Mouse (Mus musculus) forebrain, embryonic 12.5 days (tissue): ENCODE data around the gene Wdfy3. TPM values are rescaled to one million over a fixed set of nuclear protein-coding genes. Genes with fewer than 3 reads are reported as not detected.

Source experiments
- ATAC-seq: fragments of 200-750 bp; cut with Nextera tagmentation; 2 replicates; pipeline ENCODE4 v1.8.0; 2017; ENCODE audit warnings: moderate TSS enrichment; ENCODE audit not compliant: low FRiP score
- H3K27ac ChIP-seq: fragments of 300-500 bp; sonication (generic); 2 replicates; pipeline ENCODE4 v1.5.1; 2016; ENCODE audit warnings: mild to moderate bottlenecking
- H3K27me3 ChIP-seq: fragments of 300-500 bp; sonication (generic); 2 replicates; pipeline ENCODE4 v1.6.1; 2016; ENCODE audit warnings: mild to moderate bottlenecking
- H3K36me3 ChIP-seq: fragments of 300-500 bp; sonication (generic); replicated peaks from 2 replicates; pipeline ENCODE4 v1.6.1; 2016; ENCODE audit warnings: mild to moderate bottlenecking
- H3K4me1 ChIP-seq: fragments of 300-500 bp; sonication (generic); 2 replicates; pipeline ENCODE4 v1.6.1; 2016
- H3K4me2 ChIP-seq: fragments of 300-500 bp; sonication (generic); 2 replicates; pipeline ENCODE4 v1.6.1; 2016; ENCODE audit warnings: mild to moderate bottlenecking, moderate library complexity
- H3K4me3 ChIP-seq: fragments of 300-500 bp; sonication (generic); replicated peaks from 2 replicates; pipeline ENCODE4 v1.5.1; 2016; ENCODE audit warnings: mild to moderate bottlenecking
- H3K9ac ChIP-seq: fragments of 300-500 bp; sonication (generic); 2 replicates; pipeline ENCODE4 v1.6.1; 2016; ENCODE audit warnings: mild to moderate bottlenecking
- H3K9me3 ChIP-seq: fragments of 300-500 bp; sonication (generic); 2 replicates; pipeline ENCODE4 v1.6.1; 2016
- WGBS: fragments of 180-500 bp; shearing (Covaris S2); methylation state at CpG from one replicate; pipeline ENCODE4 v1.1.7; 2016; 5-methylcytosine and 5-hydroxymethylcytosine counted together
- polyA plus RNA-seq: library from polyadenylated mRNA; unstranded; fragments of >200 nt; fragmentation: Nextera tagmentation; extraction: Ambion mirVana; gene quantifications from 2 replicates; pipeline ENCODE4 v1.2.1, GENCODE M21; 2016

Gene Wdfy3
- polyA plus RNA-seq, 1 experiment from 2014 or later: 29.7 TPM

- no peaks in the 10 kb centered on the region for H3K4me1 ChIP-seq
Measured at GRCm38 (mm10) chr5:102014235-102014634, 55.5 kb downstream of the Wdfy3 start.

GRCm38 (mm10) chr5:102013781-102014180 lies 55.9 kb downstream of the Wdfy3 start:
- H3K4me3 ChIP-seq: no peak overlapping the region
- no peaks in the 10 kb centered on the region for H3K4me1 ChIP-seq
- H3K36me3 ChIP-seq: peaks cover 25% of the 10 kb centered on the region
- no peaks in the 10 kb centered on the region for H3K27me3 ChIP-seq
- H3K9ac ChIP-seq: no peak overlapping the region
- 89% methylated on average over 7 of the region's 7 CpGs for WGBS
- H3K9me3 ChIP-seq: no peaks in the 10 kb centered on the region
- H3K27ac ChIP-seq: no peak overlapping the region
- no peak for ATAC-seq
- H3K4me2 ChIP-seq: no peak overlapping the region

More at GRCm38 (mm10) chr5:102014235-102014634, 55.5 kb downstream of the Wdfy3 start:
- Histone ChIP-seq H3K27ac (no peak overlapping the region), H3K36me3 (peaks cover 25% of the 10 kb centered on the region), H3K9me3 (no peaks in the 10 kb centered on the region), H3K27me3 (no peaks in the 10 kb centered on the region), H3K9ac (no peak overlapping the region), H3K4me3 (no peak overlapping the region), H3K4me2 (no peak overlapping the region)
- peak; percentile 53; the same call in 1 of the 2 replicates for ATAC-seq
- 68% methylated on average over 8 of the region's 8 CpGs for WGBS

DNA sequence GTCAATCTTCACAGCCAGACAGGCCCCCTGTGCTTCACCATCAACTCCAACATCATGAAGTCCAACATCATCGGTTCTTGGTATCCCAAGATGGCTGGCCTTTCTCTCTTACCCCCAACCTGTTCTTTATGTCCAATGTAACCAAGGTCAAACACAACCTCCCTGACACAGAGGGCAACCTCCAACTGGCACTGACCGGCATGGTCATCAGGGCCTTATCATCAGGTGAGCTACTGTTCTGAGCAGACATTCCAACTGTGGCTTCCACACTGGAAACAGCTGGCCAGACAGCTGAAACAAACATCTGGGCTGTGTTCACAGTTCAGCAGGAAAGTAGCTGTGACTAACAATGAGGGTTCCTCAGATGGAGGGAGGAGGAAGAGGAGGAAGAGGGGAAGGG lies 58.8 kb downstream of the Wdfy3 start:
- WGBS: 98% methylated on average over 2 of the region's 2 CpGs
- no peak overlapping the region for H3K27ac ChIP-seq

DNA sequence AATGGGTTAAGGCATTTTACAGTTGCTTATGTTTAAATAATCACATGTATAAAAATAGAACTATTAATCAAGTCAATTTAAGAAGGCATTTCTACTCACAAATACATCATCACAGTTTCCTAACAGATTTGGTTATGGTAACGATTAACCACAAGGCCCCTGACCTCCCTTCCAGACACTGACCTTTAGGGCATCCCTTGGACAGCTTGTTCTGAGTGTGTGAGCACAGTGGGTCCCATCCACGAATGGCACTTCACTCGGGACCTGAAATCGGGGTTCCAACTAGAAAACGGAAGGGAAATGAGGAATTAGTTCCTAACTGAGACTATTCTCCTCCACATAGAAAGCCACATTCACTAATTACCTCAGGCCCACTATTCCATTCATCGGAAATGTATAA lies 60.1 kb downstream of the Wdfy3 start:
- peaks cover 27% of the 10 kb centered on the region; the same call in 1 of the 2 replicates for H3K36me3 ChIP-seq
- no peak overlapping the region for H3K9ac ChIP-seq
- H3K4me2 ChIP-seq: no peak overlapping the region
- H3K27ac ChIP-seq: no peak overlapping the region
- H3K27me3 ChIP-seq: no peaks in the 10 kb centered on the region
- 87% methylated on average over 6 of the region's 6 CpGs for WGBS
- no peak for ATAC-seq
- H3K9me3 ChIP-seq: no peaks in the 10 kb centered on the region
- no peak overlapping the region for H3K4me3 ChIP-seq
- no peaks in the 10 kb centered on the region for H3K4me1 ChIP-seq

More for the DNA sequence above, 58.8 kb downstream of the Wdfy3 start:
- Histone ChIP-seq H3K9ac (no peak overlapping the region), H3K9me3 (no peaks in the 10 kb centered on the region), H3K4me3 (no peak overlapping the region), H3K36me3 (peaks cover 36% of the 10 kb centered on the region), H3K4me2 (no peak overlapping the region), H3K4me1 (no peaks in the 10 kb centered on the region), H3K27me3 (no peaks in the 10 kb centered on the region)
- ATAC-seq: no peak

GRCm38 (mm10) chr5:102008712-102009111 lies 61.0 kb downstream of the Wdfy3 start:
- Histone ChIP-seq H3K9ac (no peak overlapping the region), H3K9me3 (no peaks in the 10 kb centered on the region), H3K4me3 (no peak overlapping the region), H3K4me2 (no peak overlapping the region), H3K36me3 (peaks cover 21% of the 10 kb centered on the region; the same call in 1 of the 2 replicates), H3K27ac (no peak overlapping the region), H3K4me1 (no peaks in the 10 kb centered on the region), H3K27me3 (no peaks in the 10 kb centered on the region)
- WGBS: 84% methylated on average over 7 of the region's 7 CpGs
- ATAC-seq: no peak

DNA sequence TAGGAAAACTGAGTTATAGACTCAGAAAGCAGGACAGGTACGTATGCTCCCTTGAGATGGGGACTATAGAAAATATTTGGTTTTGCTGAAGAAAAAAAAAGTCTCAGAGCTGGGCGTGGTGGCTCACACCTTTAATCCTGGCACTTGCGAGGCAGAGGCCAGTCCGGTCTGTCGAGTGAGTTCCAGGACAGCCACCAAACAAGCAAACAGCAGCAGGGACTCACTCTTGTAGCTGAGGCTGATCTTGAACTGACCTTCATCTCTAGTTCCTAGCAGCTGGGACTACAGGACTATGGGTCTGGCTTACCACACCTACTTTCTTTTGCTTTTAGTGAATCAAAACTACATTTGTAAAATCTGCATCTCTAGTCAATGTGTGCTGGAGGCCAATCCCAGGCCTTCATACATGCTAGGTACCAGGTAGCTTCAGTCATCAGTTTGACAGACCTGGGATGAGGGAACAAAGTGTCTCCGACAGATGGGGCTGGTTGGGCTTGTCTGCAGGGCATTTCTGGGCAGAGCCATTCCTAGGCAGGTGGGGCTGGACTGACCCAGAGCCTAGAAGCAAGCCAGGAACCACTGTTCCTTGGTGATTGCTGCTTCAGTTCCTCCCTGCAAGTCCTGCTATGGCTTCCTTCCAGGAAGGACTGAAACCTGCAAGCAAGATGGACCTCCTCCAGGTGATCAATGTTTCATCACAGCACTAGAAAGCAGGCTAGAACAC lies 63.3 kb downstream of the Wdfy3 start:
- no peak overlapping the region for H3K27ac ChIP-seq
- ATAC-seq: no peak
- H3K27me3 ChIP-seq: no peaks in the 10 kb centered on the region
- H3K9me3 ChIP-seq: no peaks in the 10 kb centered on the region
- 89% methylated on average over 6 of the region's 6 CpGs for WGBS
- H3K36me3 ChIP-seq: peaks cover 19% of the 10 kb centered on the region; the same call in 1 of the 2 replicates
- H3K4me1 ChIP-seq: 0 out of 2 replicates have a peak, but pooled peaks cover 4% of the 10 kb centered on the region
- no peak overlapping the region for H3K4me2 ChIP-seq
- H3K9ac ChIP-seq: no peak overlapping the region
- no peak overlapping the region for H3K4me3 ChIP-seq

DNA sequence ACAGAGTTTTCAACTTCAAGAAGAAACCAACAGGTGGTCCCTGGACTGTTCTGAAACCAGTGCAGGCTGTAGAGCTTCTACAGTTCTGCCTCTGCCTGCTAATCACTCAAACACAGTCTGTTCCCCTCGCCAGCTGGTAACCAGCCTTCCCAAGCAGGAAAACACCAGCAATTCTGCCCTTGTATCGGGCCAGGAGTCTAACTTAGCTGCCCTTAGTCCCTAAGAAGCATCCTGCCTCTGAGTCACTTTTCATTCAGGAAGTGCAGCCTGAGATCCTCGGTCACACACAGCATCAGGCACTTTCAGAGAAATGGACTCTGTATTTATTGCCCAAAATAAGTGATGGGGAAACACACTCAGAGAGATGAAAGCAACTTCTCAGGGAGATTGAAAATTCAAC lies 66.3 kb downstream of the Wdfy3 start:
- H3K27ac ChIP-seq: no peak overlapping the region
- no peaks in the 10 kb centered on the region for H3K27me3 ChIP-seq
- peaks cover 17% of the 10 kb centered on the region; the same call in 1 of the 2 replicates for H3K36me3 ChIP-seq
- H3K4me2 ChIP-seq: no peak overlapping the region
- no peak overlapping the region for H3K9ac ChIP-seq
- H3K4me1 ChIP-seq: 0 out of 2 replicates have a peak, but pooled peaks cover 7% of the 10 kb centered on the region
- 86% methylated on average over 3 of the region's 3 CpGs for WGBS
- H3K4me3 ChIP-seq: no peak overlapping the region
- no peak for ATAC-seq
- H3K9me3 ChIP-seq: no peaks in the 10 kb centered on the region

DNA sequence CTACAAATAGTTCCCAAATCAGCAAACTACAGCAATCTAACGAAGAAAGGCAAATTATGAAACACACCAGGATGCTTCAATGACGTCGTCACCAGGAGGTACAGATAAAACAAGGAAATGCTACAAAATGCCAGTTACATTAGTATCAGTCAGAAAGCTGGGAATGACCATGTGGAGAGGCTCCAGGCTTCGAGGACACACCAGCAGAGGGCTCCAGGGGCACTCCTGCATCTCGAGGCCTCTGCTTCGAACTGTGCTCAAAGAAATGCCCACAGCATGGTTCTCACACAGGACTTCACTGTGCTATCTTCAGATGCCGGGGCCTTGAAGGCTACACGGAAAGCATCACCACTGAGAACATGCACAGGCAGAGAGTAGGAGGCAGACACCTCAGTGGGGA lies 68.7 kb downstream of the Wdfy3 start:
- 84% methylated on average over 8 of the region's 8 CpGs for WGBS
- Histone ChIP-seq H3K9me3 (no peaks in the 10 kb centered on the region), H3K27me3 (no peaks in the 10 kb centered on the region), H3K4me3 (no peak overlapping the region), H3K9ac (no peak overlapping the region), H3K4me2 (no peak overlapping the region), H3K36me3 (0 out of 2 replicates have a peak, but pooled peaks cover 6% of the 10 kb centered on the region), H3K27ac (no peak overlapping the region), H3K4me1 (0 out of 2 replicates have a peak, but pooled peaks cover 7% of the 10 kb centered on the region)
- no peak for ATAC-seq

DNA sequence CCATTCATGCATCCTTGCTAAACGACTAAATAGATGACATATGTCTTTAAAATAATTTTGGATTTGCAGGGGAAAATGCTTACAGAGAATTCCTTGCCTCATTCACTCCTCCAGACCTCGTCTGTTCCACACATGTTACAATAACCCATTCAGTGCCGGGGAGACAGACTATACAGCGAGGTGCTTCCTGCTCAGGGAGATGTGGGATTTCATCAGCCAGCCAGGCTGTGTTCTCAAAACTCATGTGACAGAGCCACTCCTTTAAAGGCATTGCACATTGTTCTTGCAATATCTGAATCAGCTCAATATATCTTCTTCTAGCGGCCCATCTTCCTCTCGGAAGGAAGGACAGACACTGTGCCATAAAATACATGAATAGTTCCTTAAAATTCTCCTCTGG lies 70.8 kb downstream of the Wdfy3 start:
- Histone ChIP-seq H3K27me3 (no peaks in the 10 kb centered on the region), H3K9me3 (no peaks in the 10 kb centered on the region), H3K4me2 (no peak overlapping the region), H3K4me1 (peaks cover 11% of the 10 kb centered on the region), H3K4me3 (no peak overlapping the region), H3K27ac (no peak overlapping the region), H3K36me3 (0 out of 2 replicates have a peak, but pooled peaks cover 5% of the 10 kb centered on the region), H3K9ac (no peak overlapping the region)
- 80% methylated on average over 6 of the region's 6 CpGs for WGBS
- no peak for ATAC-seq

- no peak overlapping the region for H3K27ac ChIP-seq
Measured at GRCm38 (mm10) chr5:101996036-101996735, 73.5 kb downstream of the Wdfy3 start.

DNA sequence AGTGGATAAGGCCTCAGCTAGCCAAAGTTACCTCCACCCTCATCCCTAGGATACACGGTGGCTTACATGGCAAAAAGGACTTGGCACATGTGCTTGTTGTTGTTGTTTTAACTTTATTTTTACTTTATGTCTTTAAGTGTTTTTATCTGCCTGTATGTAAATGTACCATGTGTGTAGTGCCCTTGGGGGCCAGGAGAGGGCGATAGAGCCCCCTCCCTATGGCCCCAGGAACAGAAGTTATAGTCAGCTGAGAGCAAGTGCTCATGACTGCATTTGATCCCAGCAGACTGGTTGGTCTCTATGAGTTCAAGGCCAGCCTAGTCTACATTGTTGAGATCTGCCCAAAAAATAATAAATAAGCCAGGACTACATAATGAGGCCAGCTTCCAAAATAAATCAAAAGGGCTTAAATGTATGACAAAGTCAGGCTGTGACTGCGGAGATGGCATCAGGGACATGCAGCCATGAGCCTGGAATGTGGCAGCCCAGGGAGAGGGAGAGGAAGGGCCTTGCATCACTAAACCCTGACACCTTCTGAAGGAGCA lies 74.2 kb downstream of the Wdfy3 start:
- Histone ChIP-seq H3K36me3 (0 out of 2 replicates have a peak, but pooled peaks cover 6% of the 10 kb centered on the region), H3K27ac (no peak overlapping the region), H3K4me2 (no peak overlapping the region), H3K4me1 (peaks cover 17% of the 10 kb centered on the region), H3K4me3 (no peak overlapping the region), H3K9ac (no peak overlapping the region), H3K9me3 (no peaks in the 10 kb centered on the region), H3K27me3 (no peaks in the 10 kb centered on the region)
- 74% methylated on average over 3 of the region's 3 CpGs for WGBS
- ATAC-seq: no peak; the same call in 1 of the 2 replicates

More at GRCm38 (mm10) chr5:101996036-101996735, 73.5 kb downstream of the Wdfy3 start:
- peaks cover 17% of the 10 kb centered on the region for H3K4me1 ChIP-seq
- 93% methylated on average over 11 of the region's 11 CpGs for WGBS
- H3K4me2 ChIP-seq: no peak overlapping the region
- H3K36me3 ChIP-seq: 0 out of 2 replicates have a peak, but pooled peaks cover 6% of the 10 kb centered on the region
- H3K4me3 ChIP-seq: no peak overlapping the region
- H3K9me3 ChIP-seq: no peaks in the 10 kb centered on the region
- no peaks in the 10 kb centered on the region for H3K27me3 ChIP-seq
- ATAC-seq: no peak
- H3K9ac ChIP-seq: no peak overlapping the region

- no peak overlapping the region for H3K4me3 ChIP-seq
- no peak overlapping the region for H3K4me2 ChIP-seq
- 31% methylated on average over 5 of the region's 5 CpGs for WGBS
- no peak overlapping the region for H3K9ac ChIP-seq
- ATAC-seq: no peak
- H3K27ac ChIP-seq: 0 out of 2 replicates have a peak overlapping the region, but pooled peaks have one; percentile 8
- H3K27me3 ChIP-seq: no peaks in the 10 kb centered on the region
- H3K4me1 ChIP-seq: peaks cover 13% of the 10 kb centered on the region
- 0 out of 2 replicates have a peak, but pooled peaks cover 3% of the 10 kb centered on the region for H3K36me3 ChIP-seq
- H3K9me3 ChIP-seq: no peaks in the 10 kb centered on the region
Measured at GRCm38 (mm10) chr5:101993996-101994395, 75.7 kb downstream of the Wdfy3 start.
